Mouse (Mus musculus) liver, embryonic 12.5 days (tissue): ENCODE measurements around the gene Plpp1. TPM values are rescaled to one million over a fixed set of nuclear protein-coding genes. Genes with fewer than 3 reads are reported as not detected.

Experiments
- ATAC-seq: fragments of 200-750 bp; cut with Nextera tagmentation; 2 replicates; pipeline ENCODE4 v1.8.0; 2017; ENCODE audit warnings: moderate number of reproducible peaks, mild to moderate bottlenecking, moderate library complexity
- H3K27ac ChIP-seq: fragments of 300-500 bp; sonication (generic); 2 replicates; pipeline ENCODE4 v1.5.1; 2016; ENCODE audit warnings: mild to moderate bottlenecking
- H3K27me3 ChIP-seq: fragments of 300-500 bp; sonication (generic); replicated peaks from 2 replicates; pipeline ENCODE4 v1.6.1; 2016; ENCODE audit warnings: mild to moderate bottlenecking, moderate library complexity
- H3K36me3 ChIP-seq: fragments of 300-500 bp; sonication (generic); 2 replicates; pipeline ENCODE4 v1.6.1; 2016; ENCODE audit warnings: mild to moderate bottlenecking, moderate library complexity
- H3K4me1 ChIP-seq: fragments of 300-500 bp; sonication (generic); 2 replicates; pipeline ENCODE4 v1.6.1; 2016
- H3K4me2 ChIP-seq: fragments of 300-500 bp; sonication (generic); 2 replicates; pipeline ENCODE4 v1.6.1; 2016; ENCODE audit warnings: mild to moderate bottlenecking, moderate library complexity
- H3K4me3 ChIP-seq: fragments of 300-500 bp; sonication (generic); 2 replicates; pipeline ENCODE4 v1.5.1; 2016; ENCODE audit warnings: mild to moderate bottlenecking, moderate library complexity
- H3K9ac ChIP-seq: fragments of 300-500 bp; sonication (generic); 2 replicates; pipeline ENCODE4 v1.6.1; 2016; ENCODE audit warnings: mild to moderate bottlenecking, moderate library complexity
- H3K9me3 ChIP-seq: fragments of 300-500 bp; sonication (generic); replicated peaks from 2 replicates; pipeline ENCODE4 v1.6.1; 2016; ENCODE audit warnings: mild to moderate bottlenecking, moderate library complexity
- WGBS: fragments of 180-500 bp; shearing (Covaris S2); methylation state at CpG from one replicate; pipeline ENCODE4 v1.1.7; 2016; ENCODE audit not compliant: insufficient replicate concordance; 5-methylcytosine and 5-hydroxymethylcytosine counted together
- polyA plus RNA-seq: library from polyadenylated mRNA; unstranded; fragments of >200 nt; fragmentation: Nextera tagmentation; extraction: Ambion mirVana; gene quantifications from 2 replicates; pipeline ENCODE4 v1.2.1, GENCODE M21; 2016

The Plpp1 gene
- polyA plus RNA-seq, 1 experiment from 2014 or later: 30.8 TPM

DNA sequence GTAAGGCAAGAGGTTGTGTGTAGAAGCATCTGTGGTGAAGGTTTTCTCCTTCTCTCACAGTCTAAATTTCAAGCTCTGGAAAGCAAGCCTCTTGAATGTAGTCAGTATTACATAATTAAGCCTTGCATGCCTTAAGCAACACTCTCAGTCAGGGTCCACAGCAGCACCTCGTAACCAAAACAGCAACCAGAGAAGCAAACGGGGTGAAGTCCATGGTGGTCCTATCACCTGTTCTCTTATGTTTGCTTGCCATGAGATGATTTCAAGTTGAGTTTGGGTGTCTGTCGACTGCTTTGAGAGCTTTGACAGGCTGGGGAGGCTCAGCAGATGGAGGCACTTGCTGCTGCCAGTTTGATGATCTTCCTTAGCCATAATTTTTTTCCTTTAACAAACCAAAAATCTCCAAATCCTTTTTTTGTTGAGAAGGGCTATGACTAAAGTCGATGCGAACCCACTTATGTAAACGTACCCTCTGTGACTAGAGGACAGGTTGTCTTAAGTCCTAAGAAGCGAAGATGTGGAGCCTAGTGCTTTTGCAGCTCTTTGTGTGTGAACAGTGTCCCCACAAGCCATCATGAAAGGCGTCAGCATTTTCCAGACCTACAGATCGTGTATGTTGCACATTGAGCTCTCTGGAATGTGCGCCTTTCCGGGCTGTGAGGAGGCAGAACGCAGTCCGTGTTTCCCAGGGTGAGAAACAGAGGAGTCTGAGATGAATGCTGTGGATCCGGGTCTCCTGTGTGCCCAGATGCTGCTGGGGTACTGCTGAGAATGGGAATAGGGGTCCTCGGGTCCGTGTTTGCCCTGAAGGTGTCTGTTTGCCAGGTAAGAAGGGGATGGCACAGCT, 39.9 kb downstream of the Plpp1 start:
- ATAC-seq: no peak
- Histone ChIP-seq H3K4me3 (no peak overlapping the region), H3K9me3 (peaks cover 5% of the 10 kb centered on the region; the same call in 1 of the 2 replicates), H3K4me1 (peaks cover 36% of the 10 kb centered on the region), H3K27me3 (no peaks in the 10 kb centered on the region), H3K27ac (no peak overlapping the region), H3K4me2 (no peak overlapping the region), H3K9ac (no peak overlapping the region), H3K36me3 (peaks cover 27% of the 10 kb centered on the region)
- WGBS: 86% methylated on average over 16 of the region's 16 CpGs

DNA sequence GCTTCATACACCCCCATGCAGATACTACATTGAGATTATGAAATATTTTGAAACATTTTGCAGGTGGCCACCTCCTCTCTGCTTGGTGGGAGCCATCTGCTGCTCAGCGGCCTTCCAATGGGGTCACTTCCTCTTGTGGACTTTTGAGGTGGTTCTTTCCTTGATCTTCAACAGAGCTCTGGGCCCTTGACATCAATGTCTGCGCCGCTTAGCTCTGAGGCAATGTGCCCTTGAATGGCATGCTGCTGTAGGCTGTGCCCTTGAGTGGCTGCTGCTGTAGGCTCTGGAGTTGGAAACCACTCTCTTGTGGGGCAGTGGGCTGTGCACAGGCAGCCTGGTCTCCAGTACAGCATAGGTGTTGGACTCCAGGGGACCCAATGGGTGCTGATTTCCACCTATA, 45.3 kb downstream of the Plpp1 start:
- H3K9me3 ChIP-seq: peaks cover 7% of the 10 kb centered on the region; the same call in 1 of the 2 replicates
- no peak for ATAC-seq
- no peak overlapping the region for H3K9ac ChIP-seq
- no peak overlapping the region for H3K27ac ChIP-seq
- H3K4me3 ChIP-seq: no peak overlapping the region
- H3K4me2 ChIP-seq: no peak overlapping the region
- H3K4me1 ChIP-seq: no peaks in the 10 kb centered on the region
- H3K36me3 ChIP-seq: peaks cover 36% of the 10 kb centered on the region
- WGBS: 89% methylated on average over 3 of the region's 3 CpGs
- H3K27me3 ChIP-seq: 0 out of 2 replicates have a peak, but pooled peaks cover 5% of the 10 kb centered on the region

DNA sequence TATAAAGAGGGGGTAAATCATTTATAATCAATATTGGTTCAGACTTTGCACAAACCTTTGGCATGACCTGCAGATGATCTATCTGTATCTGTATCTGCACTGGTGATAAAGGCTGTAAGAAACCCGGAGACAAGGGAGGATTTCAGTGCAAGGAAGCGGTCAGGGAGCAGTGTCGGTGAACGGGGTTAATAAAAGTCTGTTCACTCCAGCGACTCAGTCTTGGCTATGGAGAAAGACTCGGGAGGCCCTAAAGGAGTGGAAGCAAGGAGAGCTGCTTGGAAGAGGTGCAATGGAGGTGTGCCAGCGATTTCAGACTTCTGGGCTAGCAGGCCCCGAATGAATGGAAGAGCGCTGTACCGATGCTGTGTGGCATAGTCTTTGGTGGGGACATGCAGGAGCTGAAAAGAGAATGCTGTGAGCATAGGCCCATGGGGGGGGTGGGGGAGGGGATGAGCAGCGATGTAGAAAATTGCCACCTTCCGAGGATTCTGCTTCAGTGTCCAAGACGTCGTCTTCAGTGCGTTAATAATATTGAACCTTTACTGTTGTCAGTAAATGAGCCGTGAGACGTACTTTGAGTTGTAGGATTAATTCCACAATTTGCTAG, 53.2 kb downstream of the Plpp1 start:
- H3K4me1 ChIP-seq: no peaks in the 10 kb centered on the region
- no peak for ATAC-seq
- 81% methylated on average over 17 of the region's 17 CpGs for WGBS
- H3K27ac ChIP-seq: no peak overlapping the region
- H3K9ac ChIP-seq: no peak overlapping the region
- H3K27me3 ChIP-seq: no peaks in the 10 kb centered on the region
- no peak overlapping the region for H3K4me3 ChIP-seq
- H3K36me3 ChIP-seq: peaks cover 14% of the 10 kb centered on the region
- H3K9me3 ChIP-seq: no peaks in the 10 kb centered on the region
- no peak overlapping the region for H3K4me2 ChIP-seq

GRCm38 (mm10) chr13:112854402-112854801, 53.8 kb downstream of the Plpp1 start:
- H3K9me3 ChIP-seq: no peaks in the 10 kb centered on the region
- ATAC-seq: no peak
- no peak overlapping the region for H3K4me3 ChIP-seq
- no peak overlapping the region for H3K9ac ChIP-seq
- 76% methylated on average over 6 of the region's 6 CpGs for WGBS
- H3K27me3 ChIP-seq: no peaks in the 10 kb centered on the region
- H3K36me3 ChIP-seq: peaks cover 18% of the 10 kb centered on the region
- no peak overlapping the region for H3K4me2 ChIP-seq
- no peaks in the 10 kb centered on the region for H3K4me1 ChIP-seq
- no peak overlapping the region for H3K27ac ChIP-seq

DNA sequence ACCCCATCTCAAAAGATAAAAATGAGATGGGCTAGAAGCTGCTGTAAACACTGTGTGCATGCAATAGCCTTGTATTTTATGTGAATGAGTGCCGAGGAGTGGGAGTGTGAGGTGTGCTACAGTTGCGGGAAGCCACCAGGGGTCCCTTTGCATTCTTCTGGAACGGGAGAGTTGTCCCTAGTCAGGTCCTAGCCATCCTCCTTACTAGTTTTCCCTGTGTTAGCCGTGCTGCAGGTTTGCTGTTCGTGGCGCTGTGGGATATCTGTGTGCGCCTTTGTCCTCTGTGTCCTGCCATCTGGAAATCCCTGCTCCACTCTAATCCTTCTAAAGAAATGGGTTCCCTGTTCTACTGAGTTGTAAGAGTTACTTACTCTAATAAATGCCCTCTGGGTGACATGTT, 57.3 kb downstream of the Plpp1 start:
- Histone ChIP-seq H3K27me3 (no peaks in the 10 kb centered on the region), H3K4me3 (no peak overlapping the region), H3K9ac (no peak overlapping the region), H3K36me3 (peaks cover 49% of the 10 kb centered on the region), H3K4me2 (no peak overlapping the region), H3K9me3 (no peaks in the 10 kb centered on the region), H3K4me1 (peaks cover 9% of the 10 kb centered on the region), H3K27ac (no peak overlapping the region)
- ATAC-seq: no peak
- 75% methylated on average over 7 of the region's 7 CpGs for WGBS

GRCm38 (mm10) chr13:112859574-112860134, 59.1 kb downstream of the Plpp1 start:
- no peaks in the 10 kb centered on the region for H3K9me3 ChIP-seq
- H3K27me3 ChIP-seq: no peaks in the 10 kb centered on the region
- no peak overlapping the region for H3K9ac ChIP-seq
- 80% methylated on average over 21 of the region's 21 CpGs for WGBS
- H3K27ac ChIP-seq: no peak overlapping the region
- peaks cover 66% of the 10 kb centered on the region for H3K36me3 ChIP-seq
- H3K4me2 ChIP-seq: no peak overlapping the region
- H3K4me3 ChIP-seq: no peak overlapping the region
- ATAC-seq: no peak
- peaks cover 9% of the 10 kb centered on the region for H3K4me1 ChIP-seq

DNA sequence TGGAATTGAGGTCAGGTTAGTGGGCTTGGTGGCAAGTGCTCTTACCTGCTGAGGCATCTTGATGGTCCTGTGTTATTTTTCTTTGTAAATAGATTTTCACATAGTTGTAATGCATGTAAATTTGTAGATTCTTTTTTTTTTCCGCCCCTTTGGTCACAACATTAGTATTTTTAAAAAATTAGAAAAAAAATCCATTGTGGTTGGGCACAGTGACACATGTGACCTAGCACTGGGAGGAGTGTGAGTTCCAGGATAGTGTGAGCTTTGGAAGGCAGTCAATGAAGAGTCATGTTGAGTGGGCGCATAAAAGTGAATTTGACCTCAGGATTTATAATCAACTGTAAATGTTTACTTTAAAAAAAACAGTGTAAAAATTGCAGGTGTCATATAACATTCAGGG, 59.8 kb downstream of the Plpp1 start:
- no peak for ATAC-seq
- Histone ChIP-seq H3K9me3 (no peaks in the 10 kb centered on the region), H3K4me3 (no peak overlapping the region), H3K4me2 (no peak overlapping the region), H3K36me3 (peaks cover 73% of the 10 kb centered on the region), H3K27me3 (no peaks in the 10 kb centered on the region), H3K27ac (no peak overlapping the region), H3K9ac (no peak overlapping the region), H3K4me1 (peaks cover 9% of the 10 kb centered on the region)
- WGBS: 80% methylated on average over 2 of the region's 2 CpGs

DNA sequence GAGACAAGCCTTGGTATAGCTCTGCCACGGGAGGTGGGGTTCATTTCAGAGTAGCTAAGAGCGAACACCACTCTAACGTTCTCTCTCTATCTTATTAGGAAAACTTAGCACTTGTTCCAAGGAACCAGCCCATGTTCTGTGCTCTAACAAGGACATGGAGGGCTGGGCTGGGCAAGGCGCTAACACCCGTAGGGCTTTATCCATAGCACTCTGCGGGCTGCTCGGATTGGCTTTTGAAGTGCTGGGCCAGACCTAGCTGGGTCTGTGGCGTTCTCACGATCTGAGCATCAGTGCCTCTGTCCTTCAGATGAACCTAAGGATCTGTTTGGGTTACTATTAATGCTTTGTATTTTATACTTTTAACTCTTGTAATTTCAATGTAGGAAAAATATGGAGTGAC, 60.3 kb downstream of the Plpp1 start:
- Histone ChIP-seq H3K4me1 (peaks cover 9% of the 10 kb centered on the region), H3K27ac (no peak overlapping the region), H3K4me3 (no peak overlapping the region), H3K4me2 (no peak overlapping the region), H3K36me3 (peaks cover 78% of the 10 kb centered on the region), H3K9ac (no peak overlapping the region), H3K27me3 (no peaks in the 10 kb centered on the region), H3K9me3 (no peaks in the 10 kb centered on the region)
- 87% methylated on average over 9 of the region's 9 CpGs for WGBS
- ATAC-seq: no peak

- no peak for ATAC-seq
- no peak overlapping the region for H3K4me2 ChIP-seq
- no peaks in the 10 kb centered on the region for H3K9me3 ChIP-seq
- peaks cover 18% of the 10 kb centered on the region for H3K4me1 ChIP-seq
- H3K36me3 ChIP-seq: peaks cover 85% of the 10 kb centered on the region
- H3K27ac ChIP-seq: no peak overlapping the region
- no peak overlapping the region for H3K9ac ChIP-seq
- H3K27me3 ChIP-seq: no peaks in the 10 kb centered on the region
- no peak overlapping the region for H3K4me3 ChIP-seq
- WGBS: 73% methylated on average over 5 of the region's 5 CpGs
Observed at GRCm38 (mm10) chr13:112861825-112862306, 61.3 kb downstream of the Plpp1 start.

- no peak overlapping the region for H3K27ac ChIP-seq
- no peak overlapping the region for H3K4me3 ChIP-seq
- peaks cover 84% of the 10 kb centered on the region for H3K36me3 ChIP-seq
- H3K9ac ChIP-seq: no peak overlapping the region
- H3K4me2 ChIP-seq: no peak overlapping the region
- WGBS: 82% methylated on average over 3 of the region's 3 CpGs
- no peaks in the 10 kb centered on the region for H3K27me3 ChIP-seq
- no peaks in the 10 kb centered on the region for H3K9me3 ChIP-seq
- peaks cover 23% of the 10 kb centered on the region for H3K4me1 ChIP-seq
- ATAC-seq: no peak
Observed at GRCm38 (mm10) chr13:112862342-112862741, 61.8 kb downstream of the Plpp1 start.

GRCm38 (mm10) chr13:112862978-112863677, 62.5 kb downstream of the Plpp1 start:
- H3K36me3 ChIP-seq: peaks cover 86% of the 10 kb centered on the region

More at GRCm38 (mm10) chr13:112862978-112863677, 62.5 kb downstream of the Plpp1 start:
- Histone ChIP-seq H3K27me3 (no peaks in the 10 kb centered on the region), H3K4me2 (no peak overlapping the region), H3K9me3 (no peaks in the 10 kb centered on the region), H3K4me1 (peaks cover 26% of the 10 kb centered on the region), H3K27ac (no peak overlapping the region), H3K4me3 (no peak overlapping the region), H3K9ac (no peak overlapping the region)
- ATAC-seq: no peak
- whole genome bisulfite sequencing: 71% methylated on average over 1 of the region's 1 CpGs
